Mouse (Mus musculus) mesoderm, embryonic 11.5 days (tissue): ENCODE results near the gene Map3k20.
A peak's percentile ranks its signal among the peaks of the same experiment; 100 is the strongest.

Experiments
- DNase-seq: peaks from one replicate; pipeline ENCODE4 v3.0.0-alpha.2; 2012; ENCODE audit warnings: low read depth, low spot score

The Map3k20 gene

DNA sequence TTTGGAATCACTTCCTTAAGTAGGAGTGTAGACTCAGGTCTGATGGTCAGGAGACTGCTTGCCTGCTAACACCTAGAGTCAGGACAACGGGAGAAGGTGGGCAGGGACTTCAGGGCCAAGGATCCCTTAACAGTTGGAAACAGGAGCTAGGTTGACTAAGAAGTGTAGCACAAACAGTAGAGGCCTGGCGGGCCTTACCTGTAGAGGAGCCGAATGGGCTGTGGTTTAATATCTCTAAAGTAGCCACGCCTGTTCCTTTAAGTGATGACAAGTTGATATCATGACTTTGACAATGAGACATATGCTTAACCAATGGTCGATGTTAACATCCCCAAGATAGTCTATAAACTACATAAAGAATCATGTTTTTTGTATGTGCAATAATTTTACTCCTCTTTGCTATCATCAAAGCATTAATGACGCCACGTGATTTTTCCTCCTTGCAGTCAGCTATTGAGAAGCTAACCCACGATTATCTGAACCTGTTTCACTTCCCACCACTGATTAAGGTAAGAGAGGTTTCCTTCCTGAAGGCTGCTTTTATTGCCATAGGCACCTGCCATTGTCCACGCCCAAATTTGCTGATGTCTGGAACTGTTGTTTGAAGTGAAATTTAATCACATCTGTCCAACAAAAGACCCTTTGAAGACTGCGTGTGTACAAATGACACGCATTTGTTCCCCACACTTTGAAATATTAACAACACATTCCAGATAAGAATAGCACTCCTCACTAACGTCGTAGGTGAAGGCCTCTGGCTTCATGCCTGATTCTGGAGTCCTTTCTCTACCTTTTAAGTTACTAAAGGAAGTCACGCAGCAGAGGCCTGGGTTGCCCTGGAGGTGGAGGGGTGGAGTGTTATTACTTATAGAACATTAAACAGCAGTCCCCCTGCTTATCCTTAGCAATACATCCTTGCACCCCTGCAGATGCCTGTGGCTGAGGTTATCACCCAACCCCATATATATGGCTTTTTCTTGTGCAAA is 131.0 kb downstream of the Map3k20 start:
- no peak for DNase-seq

- DNase-seq, result no peak
These were observed 135.1 kb downstream of the Map3k20 start for GRCm38 (mm10) chr2:72420561-72420960.

- no peak for DNase-seq
These were observed 139.2 kb downstream of the Map3k20 start for GRCm38 (mm10) chr2:72424656-72425055.

- peak; percentile 63 for DNase-seq
These were observed 141.3 kb downstream of the Map3k20 start for GRCm38 (mm10) chr2:72426776-72427175.

- no peak for DNase-seq
These were observed 141.9 kb downstream of the Map3k20 start for GRCm38 (mm10) chr2:72427288-72427687.

- no peak for DNase-seq
These were observed 153.6 kb downstream of the Map3k20 start for GRCm38 (mm10) chr2:72438941-72439533.

DNA sequence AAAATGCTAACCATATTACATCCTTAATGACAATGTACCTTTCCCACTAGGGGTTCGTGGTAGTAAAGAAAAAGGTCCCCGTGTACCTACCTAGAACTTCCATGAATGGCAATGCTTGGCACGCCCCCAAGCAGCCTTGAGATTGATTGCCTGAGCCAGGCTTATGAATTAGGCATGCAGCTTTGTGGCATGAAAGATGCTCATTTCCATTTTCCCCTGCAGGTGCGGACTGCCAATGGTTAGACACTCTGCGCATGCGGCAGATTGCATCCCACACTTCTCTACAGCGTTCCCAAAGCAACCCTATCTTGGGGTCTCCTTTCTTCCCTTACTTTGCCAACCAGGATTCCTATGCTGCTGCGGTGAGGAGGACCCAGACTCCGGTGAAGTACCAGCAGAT is 155.6 kb downstream of the Map3k20 start:
- DNase-seq, result no peak

DNA sequence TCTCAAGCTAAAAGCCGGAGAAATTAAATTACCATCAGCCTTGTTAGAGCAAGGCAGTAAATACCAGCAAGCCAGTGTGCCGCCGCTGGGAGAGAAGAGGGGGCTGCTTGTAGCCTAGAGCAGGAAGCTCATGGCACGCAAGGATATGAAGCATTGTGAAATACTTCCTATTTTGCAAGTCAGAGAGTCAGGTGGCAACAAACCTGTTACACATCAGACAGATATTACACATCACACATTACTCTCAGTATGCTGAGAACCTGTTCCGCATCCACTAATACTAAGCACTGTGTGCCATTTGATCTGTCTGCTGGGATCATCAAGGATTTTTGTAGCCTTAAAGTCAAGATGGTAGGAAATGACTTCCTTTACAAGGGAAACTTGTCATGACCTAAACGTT is 157.4 kb downstream of the Map3k20 start:
- no peak for DNase-seq

GRCm38 (mm10) chr2:72443960-72444359 is 158.5 kb downstream of the Map3k20 start:
- DNase-seq, result no peak

- DNase-seq, result no peak
These were observed 160.7 kb downstream of the Map3k20 start for GRCm38 (mm10) chr2:72446106-72446505.

DNA sequence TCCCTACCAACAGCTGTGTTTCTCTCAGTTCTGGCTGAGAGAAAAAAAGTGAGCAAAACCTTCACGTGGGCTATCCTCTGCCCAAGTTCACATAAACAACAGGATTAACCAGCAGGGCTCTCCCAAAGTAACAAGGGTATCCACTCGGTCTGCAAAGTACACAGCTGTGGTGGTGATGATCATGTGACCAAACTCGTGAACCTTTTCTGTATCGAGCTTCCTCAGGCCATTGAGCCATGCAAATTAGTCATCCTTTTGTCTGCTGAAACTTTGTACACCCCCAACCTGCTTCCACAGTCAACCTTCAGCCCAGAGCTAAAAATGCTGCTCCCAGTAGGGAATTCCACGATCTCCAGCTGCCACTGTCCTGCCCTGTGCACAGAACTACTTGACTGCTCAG is 161.2 kb downstream of the Map3k20 start:
- no peak for DNase-seq

DNA sequence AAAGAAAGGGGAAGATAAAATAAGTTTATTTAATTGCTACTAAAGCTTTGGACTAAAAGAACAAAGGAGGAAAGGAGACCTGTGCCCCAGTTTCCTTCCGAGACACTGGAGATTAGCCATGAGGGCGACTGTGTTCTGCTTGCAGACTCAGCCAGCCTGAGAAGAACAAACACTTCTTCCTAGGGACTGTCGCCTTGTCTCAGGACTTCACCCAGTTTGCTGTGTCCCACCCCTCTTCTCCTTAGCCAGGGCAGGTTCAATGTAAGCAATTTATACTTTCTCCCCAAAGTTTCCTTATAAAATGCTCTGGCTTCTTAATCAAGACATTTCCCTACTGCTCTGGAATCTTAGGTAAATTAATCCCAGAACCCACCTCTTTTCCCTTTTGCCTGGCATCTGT is 168.1 kb downstream of the Map3k20 start:
- DNase-seq, result no peak

GRCm38 (mm10) chr2:72456189-72456588 is 170.8 kb downstream of the Map3k20 start:
- DNase-seq, result no peak

DNA sequence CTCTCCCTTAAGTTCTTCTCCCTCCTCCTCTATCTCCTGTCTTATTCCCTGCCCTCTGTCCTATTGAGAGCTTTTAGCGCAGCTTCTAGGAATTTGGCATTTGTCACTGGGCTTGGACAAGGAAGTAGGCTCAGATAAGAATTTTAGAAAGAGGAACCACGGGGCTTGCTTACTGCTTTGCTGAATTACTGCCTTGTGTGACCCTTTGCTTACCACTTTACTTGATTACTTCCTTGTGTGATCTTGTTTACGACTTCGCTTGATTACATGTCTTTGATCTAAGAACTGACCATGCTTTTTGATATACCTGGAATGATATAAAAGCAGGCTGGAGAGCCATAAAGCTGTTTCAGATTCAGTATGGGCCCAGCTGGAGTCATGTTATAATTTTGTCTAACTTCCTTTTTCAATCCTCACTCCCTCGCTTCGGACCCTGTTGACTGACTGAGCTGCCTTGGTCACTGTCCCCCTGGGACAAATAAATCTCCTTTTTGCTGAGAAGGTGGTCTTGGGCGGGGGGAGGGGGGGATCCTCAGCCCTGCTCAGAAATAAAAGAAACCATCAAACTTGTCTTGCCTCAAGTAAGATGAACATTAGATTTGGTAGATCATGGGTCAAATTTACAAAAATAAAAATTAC is 179.1 kb downstream of the Map3k20 start:
- peak; percentile 59 for DNase-seq

- DNase-seq, result no peak
These were observed 182.2 kb downstream of the Map3k20 start for GRCm38 (mm10) chr2:72467604-72468003.

GRCm38 (mm10) chr2:72471415-72472070 is 186.1 kb downstream of the Map3k20 start:
- no peak for DNase-seq

- DNase-seq, result peak; percentile 72
These were observed 189.3 kb downstream of the Map3k20 start for GRCm38 (mm10) chr2:72474531-72475287.

DNA sequence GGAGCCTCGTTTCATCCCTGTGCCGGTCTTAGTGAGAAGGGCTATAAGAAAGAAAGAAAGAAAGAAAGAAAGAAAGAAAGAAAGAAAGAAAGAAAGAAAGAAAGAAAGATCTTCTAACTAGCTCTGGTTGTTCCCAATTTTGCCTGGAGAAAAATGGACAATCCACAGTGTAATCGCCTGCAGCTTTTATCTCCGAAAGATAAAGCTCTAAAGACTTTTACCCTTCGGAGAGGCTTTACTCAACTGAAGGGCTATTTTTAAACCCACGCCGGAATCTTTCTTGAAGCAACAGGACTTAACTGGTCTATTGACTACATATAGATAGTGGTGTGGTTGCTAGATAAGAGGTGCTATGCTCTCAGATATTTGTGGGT is 190.0 kb downstream of the Map3k20 start:
- DNase-seq, result no peak

GRCm38 (mm10) chr2:72475797-72476485 is 190.5 kb downstream of the Map3k20 start, which contains the start of gene Cdca7:
Gene Cdca7 (plus strand): TSS chr2:72476159.
- DNase-seq, result peak; percentile 77

DNA sequence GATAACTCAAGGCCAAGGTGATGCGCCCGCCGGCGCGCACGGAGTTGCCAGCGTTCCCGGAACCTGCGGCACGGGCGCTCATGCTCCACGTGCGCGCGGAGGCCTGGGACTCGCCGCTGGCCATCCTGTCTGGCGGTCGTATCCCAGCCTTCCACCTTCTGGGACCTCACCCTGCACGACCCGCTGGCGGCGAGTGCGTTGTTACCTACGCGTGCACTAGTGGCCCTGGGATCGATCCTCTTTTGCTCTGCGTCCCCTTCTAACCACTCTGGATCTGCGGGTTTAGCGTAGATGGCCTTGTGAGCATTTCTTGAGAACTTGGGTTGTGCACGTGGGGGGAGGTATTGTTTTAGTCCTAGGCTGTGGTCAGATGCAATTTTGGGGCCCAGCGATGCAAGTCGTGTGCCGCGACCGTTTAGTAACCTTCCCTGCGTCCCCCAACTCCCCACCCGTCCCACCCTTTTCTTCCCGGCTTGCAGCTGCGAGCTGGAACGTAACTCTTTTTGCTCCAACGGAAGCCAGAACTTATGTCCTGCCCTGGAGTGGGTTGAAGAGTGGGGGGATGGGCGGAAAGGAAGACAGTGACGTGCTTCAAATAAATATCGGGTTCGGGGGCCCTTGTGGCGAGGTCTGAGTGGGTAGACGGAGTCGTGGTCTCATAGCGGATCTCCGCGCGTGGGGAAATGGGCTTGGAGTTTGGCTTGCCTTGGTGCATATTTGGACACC is 191.2 kb downstream of the Map3k20 start:
- peak; percentile 65 for DNase-seq
